Mouse (Mus musculus) heart, adult 2 months (tissue): Measurements from ENCODE around the gene Nell1.

Experiments used
- CTCF ChIP-seq: fragments of 200-600 bp; IDR thresholded peaks from 2 replicates; pipeline ENCODE4 v1.8.1; 2022; ENCODE audit warnings: antibody characterized with exemption, mild to moderate bottlenecking, moderate library complexity
- POLR2A ChIP-seq: fragments of 200-500 bp; IDR thresholded peaks from 2 replicates; pipeline ENCODE4 v1.6.1; 2011; ENCODE audit warnings: mild to moderate bottlenecking, low read depth, low read length, control low read depth; ENCODE audit not compliant: insufficient read depth

DNA sequence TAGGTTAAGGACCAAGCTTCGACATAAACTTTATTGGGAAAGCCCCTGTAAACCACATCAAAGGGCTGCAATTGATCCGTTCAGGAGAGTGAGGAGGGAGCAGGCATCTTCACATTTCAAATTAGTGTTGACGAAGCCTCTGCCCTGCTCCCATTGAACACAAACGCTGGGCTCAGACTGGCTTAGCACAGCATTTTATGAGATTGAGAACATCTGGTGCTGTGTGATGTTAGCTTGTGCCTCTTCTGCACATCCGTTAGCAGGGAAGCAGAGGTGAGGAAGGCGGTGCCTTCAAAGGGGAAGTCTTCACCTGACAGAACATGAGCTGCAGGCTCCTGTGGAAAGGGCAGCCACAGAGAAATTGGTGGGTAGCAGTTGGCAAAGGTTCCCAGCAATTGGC is 66.4 kb downstream of the Nell1 start:
- no peak for TF ChIP-seq CTCF
- no peak for TF ChIP-seq POLR2A
